Mouse (Mus musculus) lung, postnatal 10 days (tissue): Measurements from ENCODE around the gene Phex.
A peak's percentile ranks its signal among the peaks of the same experiment; 100 is the strongest.

Source experiments
- DNase-seq: peaks from one replicate; pipeline ENCODE4 v3.0.0; 2021

Phex gene

DNA sequence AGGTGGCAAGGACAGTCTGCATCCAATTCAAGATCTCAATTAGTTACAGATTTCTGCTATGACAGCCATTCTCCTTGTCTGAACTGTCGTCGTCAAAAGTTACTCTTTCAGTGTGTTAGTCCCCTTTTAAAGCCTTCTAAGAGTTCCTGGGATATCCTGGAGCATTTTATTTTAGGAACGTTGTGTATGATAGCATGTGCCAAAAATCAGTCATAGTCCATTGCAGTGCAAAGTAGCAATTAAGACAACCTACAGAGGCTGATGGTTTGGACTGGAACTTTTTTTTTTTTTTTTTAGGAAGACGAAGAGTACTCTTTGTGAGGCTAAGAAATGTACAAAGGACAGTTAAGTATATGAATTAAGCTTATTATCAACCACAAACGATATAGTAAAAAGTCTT is at the start of gene Phex:
Gene Phex, minus strand, starts transcription at position 101 of the 400 bp plus-strand sequence.
- no peak for DNase-seq

DNA sequence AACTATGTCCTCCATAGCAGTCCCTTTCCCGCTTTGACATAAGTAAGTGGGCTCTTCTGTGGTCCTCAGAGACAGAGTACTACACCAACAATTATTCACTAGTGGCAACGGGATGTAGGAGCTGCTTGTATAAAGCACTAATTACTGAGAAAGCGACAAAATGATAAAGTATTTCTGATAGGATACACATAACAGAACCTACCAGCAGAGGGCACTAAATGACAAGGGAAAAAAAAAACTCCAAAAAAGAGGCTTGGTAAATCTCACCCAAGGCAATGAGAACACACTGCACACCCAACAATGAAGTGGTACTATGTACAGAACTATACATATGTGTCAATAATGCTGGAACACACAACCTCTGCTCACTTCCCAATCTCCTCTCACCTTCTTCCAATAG is 47.6 kb upstream of the Phex start:
- peak; percentile 21 for DNase-seq

DNA sequence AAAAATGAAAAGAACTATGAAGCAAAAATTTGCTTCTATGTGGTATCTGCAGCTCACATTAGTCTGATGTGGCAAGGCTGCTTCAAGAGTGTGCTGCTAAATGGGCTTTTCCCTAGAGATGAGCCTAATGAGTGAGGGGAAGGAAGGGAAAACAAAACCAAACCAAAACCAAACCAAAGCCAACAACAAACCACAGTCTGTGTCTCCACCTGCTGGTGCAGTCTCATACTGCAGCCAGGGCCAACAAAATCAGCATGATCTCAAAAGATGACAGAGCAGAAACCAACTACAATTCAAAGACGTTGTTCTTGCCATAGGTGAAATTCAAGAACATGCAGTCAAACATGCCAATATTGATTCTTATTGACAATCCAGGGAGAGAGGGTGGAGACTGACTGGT is 39.3 kb upstream of the Phex start:
- peak; percentile 59 for DNase-seq

DNA sequence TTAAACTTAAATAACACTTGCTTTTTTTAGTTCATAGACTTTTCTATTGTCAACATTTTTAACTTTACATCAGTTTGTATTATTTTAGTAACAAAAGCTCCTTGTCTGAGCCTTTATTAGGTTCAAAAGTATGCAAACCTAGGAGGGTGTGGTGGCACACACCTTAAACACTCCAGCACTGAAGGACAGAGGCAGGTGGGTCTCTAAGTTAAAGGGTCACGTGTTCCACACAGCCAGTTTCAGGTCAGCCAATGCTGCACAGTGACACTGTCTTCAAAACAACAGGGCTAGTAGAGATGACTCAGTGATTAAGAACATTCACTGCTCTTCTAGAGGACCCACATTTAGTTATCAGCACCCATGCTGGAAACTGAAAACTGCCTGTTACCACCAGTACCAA is 33.9 kb upstream of the Phex start:
- no peak for DNase-seq

DNA sequence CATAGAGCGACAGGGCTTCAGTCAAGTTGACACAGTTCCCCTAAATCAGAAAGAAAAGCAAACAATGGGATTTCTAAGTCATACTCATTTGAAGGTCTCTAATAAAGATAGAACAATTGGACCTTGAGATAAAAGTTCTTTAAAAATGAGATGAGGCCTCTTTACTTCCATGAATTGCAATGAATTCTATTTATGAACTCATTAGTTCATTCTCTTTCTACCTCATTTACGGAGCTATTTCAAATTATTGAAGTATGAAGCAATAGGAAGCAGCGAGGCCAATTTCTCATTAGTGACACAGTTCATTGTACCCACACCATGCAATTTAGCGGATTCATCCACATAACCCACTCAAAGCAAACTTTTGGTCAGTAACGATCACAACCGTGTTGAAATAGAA is 32.3 kb upstream of the Phex start:
- DNase-seq: no peak

DNA sequence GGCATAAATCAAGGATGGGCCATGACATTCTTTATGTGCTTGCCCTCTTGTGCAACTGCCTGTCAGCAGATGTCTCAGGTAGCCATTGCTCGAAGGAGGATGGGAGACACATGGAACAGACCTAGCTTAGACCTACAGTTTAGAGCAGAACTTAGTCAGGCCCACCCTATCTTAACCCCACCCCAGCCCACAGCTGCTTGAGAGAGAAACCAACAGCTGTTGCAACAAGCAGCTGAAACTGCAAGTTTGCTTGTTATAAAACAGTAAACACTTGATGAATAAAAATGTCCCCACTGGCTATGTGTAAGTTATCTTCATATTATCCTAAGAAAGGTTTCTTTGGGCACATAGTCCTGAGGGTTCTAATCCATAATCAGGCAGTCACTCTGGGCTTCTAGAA is 19.7 kb upstream of the Phex start:
- no peak for DNase-seq

DNA sequence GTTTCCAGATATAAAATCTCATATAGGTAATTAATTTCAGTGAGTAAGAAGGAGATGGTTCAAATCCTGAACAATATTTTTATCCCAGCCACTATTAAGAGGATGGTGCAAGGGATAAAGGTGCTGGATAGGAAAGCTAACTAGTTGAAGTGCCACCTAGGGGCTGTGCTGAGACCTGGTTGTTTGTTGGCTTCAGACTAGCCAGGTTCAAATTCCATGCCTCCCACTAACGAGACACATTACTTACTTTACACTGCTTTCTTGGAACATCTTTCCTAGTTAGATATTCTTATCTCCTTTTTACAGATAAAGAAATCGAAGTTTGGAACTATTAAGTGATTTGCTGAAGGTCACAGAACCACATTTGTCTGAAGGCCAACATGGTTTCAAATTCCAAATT is 4.3 kb upstream of the Phex start:
- DNase-seq: no peak

DNA sequence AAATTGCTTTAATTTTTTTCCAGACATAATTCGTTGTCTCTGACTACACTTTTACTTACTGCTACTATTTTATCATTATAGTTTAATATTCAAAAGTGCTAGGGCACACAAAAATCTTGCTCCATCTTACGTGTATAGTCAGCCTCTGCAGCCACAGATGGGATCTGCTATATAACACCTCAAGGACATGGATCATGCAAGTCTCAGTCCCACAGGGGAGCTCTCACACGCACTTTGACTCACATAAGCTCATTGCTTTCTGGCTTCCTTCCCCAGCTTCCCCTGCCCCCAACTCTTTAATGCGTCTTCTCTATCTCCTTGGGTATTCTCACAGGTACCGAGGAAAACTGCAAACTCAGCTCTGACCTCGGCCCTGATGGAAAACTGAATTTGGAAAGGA is 10.2 kb downstream of the Phex start:
- peak; percentile 3 for DNase-seq

DNA sequence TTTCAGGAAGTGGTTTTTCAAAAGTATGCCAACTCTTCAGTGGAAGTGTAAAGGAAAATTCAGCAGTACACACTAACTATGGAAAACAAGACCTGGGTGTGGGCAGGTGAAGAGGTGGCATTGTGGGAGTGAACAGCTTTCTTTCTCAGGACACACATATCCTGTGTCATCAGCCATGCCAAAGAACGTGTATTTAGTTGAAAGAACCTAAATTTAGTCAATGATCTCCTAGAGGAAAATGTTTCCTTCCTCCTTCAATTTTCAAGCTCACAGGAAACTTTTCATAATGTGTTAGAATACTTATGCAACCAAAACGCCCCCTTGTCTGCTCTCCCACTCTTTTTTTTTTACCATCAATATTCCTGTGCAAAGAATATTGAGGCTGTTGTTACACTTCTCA is 23.9 kb downstream of the Phex start:
- no peak for DNase-seq

DNA sequence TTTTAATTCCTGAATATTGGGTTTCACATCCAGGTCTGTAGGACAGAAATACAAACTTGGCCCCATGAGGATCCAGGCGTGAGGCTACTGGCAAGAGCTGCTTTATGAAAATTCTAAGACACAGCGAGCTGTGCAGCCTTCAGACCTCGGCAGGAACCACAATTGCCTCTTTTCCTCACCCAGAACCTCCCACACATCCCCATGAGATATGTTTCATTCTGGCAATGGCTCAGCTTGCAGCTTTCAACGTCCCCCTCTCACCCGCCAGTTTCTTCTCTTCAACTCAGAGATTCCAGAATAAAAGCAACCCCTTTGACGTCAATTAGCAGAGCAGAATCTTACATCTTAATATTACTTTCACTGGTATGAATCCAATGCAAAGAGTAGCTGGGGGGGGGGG is 25.0 kb downstream of the Phex start:
- DNase-seq: no peak

DNA sequence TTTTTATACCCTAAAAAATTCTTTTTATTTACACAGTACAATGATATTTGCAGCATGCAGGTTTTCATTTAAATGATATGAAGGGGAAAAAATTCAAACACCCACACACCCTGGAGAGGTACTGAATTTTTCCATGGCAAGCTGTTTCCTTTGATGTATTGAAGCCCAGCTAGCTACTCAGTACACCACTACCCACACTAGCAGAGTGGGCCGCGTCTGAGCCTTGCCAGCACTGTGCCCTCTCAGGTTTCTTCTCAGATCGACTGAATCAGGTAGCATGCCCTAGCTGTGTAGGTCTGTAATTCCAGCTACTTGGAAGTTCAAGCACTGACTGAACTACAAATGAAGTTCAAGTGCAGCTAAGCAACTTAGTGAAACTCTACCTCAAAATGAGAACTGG is 26.7 kb downstream of the Phex start:
- no peak for DNase-seq

DNA sequence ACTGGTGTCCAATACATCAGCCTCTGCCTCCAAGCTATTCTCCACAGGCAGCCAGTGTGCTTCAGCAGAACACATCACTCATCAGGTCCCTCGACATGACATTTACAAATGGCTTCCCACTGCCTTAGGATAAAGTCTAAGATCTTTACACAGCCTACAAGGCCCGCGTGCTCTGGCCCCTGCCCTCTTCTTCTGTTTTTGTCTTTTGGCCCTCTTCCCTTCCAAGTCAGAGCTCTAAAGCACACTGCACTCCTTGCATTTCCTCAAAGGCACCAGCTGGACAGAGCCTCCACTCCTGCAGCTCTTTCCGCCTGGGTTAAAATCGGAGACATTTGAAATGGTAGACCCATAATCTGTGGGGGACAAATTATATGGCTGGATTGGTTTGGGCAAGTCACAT is 28.1 kb downstream of the Phex start:
- no peak for DNase-seq

DNA sequence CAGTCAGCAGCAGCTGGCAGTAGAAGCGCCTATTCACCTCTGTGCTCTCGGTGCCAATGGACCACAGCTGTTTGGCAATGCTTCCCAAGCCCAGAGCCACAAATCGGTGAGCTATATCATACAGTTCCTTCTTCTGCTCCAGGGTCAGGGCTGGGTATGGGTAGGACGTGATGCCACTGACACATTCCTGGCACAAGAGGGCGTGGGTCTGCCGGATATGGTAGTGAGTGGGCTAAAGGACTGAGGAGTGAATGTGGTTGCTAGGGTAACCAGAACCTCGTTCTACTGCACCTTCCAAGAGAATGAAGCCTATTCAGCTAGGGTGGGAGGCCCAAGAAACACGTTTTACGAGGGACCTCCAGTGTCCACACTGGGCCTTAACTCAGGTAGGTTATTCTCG is 36.3 kb downstream of the Phex start:
- peak; percentile 8 for DNase-seq

DNA sequence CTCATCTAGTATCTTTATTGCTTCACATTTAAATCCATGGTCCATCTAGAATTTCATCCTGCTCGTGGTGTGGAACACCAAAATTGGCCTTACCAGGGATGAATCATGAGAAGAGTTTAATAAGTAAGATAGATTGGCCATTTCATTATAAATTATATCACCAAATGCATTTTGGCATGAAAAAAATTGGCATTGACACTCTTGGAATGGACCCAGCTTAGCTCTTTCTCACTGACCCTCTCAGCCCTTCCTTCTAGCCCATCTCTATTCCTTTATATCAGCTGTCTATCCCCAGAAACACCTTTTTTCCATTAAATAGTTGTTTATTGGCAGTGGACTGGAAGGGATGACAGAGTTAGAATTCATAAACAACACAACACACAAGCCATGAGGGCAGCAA is 37.7 kb downstream of the Phex start:
- no peak for DNase-seq

DNA sequence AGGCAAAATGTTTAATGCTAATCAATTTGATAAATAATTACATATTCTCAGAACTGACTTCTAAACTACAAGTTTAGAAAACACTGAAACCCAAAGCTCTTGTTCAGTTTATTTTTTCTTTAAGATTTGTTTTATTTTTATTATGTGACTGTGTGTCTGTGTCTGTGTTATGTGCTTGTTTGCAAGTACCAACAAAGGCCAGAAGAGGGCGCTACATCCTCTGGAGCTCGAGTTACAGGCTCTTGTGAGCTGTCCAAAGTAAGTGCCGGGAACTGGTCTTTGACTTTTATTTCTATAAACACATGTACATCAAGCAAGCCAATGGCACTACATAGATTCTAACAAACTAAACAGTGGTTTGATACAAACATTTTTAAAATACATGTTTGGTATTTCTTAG is 41.2 kb downstream of the Phex start:
- DNase-seq: no peak

DNA sequence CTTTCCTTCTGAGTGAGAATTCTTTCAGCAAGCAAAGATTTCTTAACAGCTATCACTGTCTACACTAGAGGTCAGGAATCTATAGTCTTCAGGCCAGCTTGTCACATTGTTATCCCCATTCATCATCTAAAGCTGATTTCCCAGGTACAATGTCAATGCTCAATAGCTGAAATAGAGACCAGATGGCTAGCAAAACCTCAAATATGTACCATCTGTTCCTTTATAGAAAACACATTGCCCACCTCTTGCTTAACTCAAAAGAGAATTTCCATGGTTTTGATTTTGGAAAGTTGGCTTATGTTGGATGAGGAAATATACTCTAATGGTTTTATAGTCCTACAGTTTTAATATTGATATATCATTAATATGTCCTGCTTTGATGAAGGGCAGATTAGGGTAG is 45.9 kb downstream of the Phex start:
- DNase-seq: no peak

DNA sequence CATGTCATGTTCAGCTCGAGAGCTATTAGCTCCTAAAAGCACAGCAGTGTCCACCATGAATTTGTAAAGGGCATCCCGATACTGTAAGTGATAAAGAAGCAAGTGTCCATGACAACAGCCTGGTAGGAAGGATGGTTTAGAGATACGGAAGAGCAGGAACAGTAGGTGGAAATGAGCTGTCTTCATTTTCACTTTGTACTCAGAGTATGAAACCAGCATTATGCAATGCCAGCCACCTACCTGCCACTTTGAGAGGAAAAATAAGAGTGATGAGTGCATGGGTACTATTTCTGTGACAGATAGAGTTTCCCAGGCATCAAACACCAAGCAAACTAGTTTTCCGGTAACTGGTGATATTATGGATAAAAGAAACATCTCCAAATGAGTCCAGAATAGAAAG is 59.6 kb downstream of the Phex start:
- DNase-seq: no peak

DNA sequence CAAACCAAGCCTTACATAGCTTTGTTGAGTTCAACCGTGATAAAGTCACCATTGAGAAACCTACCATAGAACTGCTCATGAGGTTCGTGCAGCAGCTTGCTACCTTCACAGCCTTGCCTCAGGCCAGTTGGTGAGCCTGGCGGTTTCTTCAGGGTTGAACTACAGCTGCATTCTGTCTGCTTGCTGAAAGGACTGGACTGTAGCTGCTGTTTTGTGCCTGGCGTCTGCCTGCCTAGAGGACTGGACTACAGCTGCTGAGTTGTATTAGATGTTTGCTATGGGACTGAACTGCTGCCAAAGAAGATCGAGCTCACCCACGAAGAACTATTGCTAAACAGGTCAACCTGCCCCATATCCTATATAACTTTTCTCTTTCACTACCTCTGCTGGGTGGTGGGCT is 68.9 kb downstream of the Phex start:
- DNase-seq: peak; percentile 5

DNA sequence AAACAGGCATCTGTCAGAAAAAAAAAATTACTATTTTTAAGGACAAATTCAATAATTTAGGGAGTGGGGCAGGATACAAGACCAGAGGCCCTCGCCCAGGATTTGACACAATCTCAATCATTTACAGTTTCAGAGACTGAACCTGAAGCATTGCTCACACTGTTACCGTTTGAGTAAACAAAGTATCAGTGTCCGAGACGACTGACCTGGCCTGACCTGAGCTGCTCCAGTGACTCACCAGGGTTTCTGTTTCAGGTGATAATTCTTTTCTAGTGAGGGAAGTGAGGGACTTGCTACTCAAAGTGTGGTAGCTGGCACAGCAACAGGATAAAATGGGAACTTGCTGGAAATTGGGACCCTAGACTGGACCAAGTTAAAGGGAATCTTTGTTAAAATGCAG is 80.4 kb downstream of the Phex start:
- no peak for DNase-seq

DNA sequence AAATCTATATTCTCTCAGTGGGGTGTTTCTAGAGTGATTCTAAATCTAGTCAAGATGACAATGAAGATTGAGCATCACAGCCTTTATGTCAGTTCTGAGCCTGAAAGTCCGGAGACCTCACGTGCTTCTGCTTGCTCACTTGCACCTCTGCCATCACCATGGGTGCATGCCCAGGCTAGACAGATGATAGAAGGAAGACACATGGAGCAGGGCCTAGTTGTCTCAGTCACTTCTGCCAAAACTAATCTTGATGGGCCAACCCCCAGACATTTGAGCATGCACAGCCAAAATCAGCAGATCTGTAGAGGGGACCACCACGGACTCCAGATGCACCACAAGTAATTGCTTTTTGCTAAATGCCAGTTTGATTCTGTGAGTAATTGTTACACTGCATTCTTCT is 85.3 kb downstream of the Phex start:
- peak; percentile 1 for DNase-seq

DNA sequence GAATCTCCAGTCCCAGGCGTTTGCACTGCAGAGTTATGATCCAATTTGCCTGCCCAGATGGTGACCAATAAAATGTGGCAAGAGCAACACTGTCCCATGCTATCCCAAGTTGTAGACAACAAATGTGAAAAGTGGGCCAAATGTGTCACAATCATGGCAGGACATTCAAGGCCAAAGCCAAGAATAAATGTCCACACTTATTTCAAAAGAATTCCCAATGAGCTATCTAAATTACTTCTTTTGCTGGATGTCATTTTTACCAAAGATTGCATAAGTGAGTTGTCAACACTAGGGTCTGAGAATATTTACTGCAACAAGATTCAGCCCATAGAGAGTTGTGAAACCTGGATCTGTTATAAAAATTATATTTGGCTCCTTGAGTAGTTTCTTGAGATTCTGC is 86.7 kb downstream of the Phex start:
- peak; percentile 36 for DNase-seq

DNA sequence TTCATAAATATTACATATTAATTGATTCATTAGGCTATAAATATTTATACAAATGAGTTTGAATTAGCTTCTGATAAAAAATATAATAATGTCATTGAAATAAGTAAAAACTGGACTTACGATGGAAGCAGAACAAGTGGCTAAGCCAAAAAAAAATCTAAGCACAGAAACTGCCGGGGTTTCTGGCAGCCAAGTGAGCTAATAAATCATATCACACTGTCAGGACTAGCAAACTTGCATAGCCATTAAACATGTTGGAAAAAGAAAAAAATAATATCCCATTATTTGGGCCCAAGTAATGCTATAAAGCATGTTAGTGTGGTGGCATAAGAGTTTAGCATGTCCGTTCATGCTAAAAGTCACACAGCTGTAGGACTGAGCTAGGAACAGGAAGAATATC is 87.4 kb downstream of the Phex start:
- peak; percentile 8 for DNase-seq

DNA sequence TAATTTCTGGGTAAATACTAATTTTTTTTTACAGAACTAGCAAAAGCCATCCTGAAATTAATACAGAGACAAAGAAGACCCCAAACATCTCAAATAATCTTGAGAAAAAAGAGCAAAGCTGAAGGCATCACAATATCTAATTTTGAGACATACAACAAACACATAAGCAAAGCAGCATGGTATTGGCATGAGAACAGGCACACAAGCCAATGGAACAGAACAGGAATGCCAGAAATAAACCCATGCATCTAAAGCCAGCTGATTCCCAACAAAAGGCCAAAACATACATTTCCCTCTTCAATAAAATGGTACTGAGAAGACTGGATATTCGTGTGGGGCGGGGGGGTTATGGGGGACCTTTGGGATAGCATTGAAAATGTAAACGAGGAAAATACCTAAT is 90.7 kb downstream of the Phex start:
- DNase-seq: no peak

DNA sequence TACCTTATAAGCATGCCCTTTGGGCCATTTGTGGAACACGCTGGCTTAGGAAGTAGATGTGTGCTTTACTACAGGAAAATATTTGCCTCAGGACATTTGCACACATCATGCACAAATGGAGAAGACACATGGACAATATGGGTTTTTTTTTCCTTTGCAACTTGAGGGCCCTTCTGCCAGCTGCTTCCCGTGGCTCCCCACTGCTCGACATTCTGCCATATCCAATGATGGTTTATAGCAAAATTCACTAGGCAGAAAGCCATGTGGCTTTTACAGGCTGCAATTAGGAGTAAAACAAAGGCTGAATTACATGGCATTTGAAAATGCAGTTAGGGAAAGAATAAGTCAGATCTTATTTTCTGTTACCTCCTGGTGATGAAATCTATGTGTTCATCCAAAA is 104.8 kb downstream of the Phex start:
- DNase-seq: no peak

DNA sequence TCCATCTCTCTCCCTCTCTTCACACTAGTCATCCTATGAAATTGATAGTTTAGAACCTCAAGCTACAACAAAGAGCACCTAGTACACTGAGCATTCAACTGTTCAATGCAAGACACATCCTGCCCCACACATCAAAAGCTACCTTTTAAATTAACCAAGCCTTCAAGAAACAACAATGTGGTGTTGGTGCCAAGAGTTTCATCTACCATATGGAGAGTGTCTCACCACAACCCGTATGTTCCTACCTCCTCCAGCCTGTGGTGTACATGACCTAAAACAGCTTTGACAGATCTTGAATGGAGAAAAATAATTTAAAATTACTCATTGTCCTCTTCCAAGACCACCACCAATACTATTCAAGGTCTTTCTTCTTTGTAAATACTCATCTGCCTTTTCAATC is 106.9 kb downstream of the Phex start:
- no peak for DNase-seq

DNA sequence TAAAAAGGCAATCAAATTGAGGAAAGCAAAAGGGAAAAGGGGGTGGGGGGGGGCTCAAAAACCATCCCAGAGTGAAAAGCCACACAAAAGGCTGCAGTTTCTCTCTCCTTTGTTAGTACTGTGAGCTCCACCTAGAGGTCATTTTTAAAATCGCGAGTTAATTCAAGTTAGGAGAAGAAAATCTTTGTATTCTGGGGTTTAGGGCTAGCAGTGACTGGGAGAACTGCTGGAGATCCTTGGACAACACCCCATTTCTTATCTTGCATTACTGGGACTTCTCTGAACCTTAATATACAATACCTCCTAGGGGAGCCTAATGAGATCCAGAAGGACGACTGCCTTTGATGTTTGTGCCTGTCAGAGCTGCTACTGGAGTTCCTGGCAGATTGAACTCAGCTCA is 107.7 kb downstream of the Phex start:
- DNase-seq: peak; percentile 37
